Mouse (Mus musculus): ENCODE measurements around the gene Ranbp3l.

GRCm38 (mm10) chr15:9088683-9089072, 120.9 kb downstream of the Ranbp3l start:
- TF ChIP-seq POLR2A (IDR thresholded peaks at IDR 0.05; ENCODE audit: borderline replicate concordance, extremely low read depth, insufficient read depth, insufficient read length, poor library complexity, severe bottlenecking) (no peak), CTCF (IDR thresholded peaks at IDR 0.05; ENCODE audit: borderline replicate concordance, extremely low read depth, insufficient read depth, insufficient read length) (no peak)

All from brain, embryonic 14.5 days (tissue).